Mouse (Mus musculus): ENCODE data around the gene Polr3e.
"Not testable (repeated sequence)": the region's sequence is repeated elsewhere in the genome, so short reads cannot be mapped to it uniquely, and the experiment has no call there.

DNA sequence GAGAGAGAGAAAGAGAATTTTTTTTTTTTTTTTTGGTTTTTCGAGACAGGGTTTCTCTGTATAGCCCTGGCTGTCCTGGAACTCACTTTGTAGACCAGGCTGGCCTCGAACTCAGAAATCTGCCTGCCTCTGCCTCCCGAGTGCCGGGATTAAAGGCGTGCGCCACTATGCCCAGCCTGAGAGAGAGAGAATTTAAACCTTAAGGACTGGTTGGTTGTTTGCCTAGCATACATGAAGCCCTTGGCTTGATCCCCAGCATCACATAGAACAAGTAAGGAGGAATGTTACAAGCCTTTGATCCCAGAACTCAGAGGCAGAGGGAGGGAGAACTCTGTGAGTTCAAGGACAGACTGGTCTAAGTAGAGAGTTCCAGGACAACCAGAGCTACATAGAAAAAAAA lies 6.3 kb upstream of the Polr3e start:
- not testable (repeated sequence) for TF ChIP-seq EP300 (IDR thresholded peaks at IDR 0.05; ENCODE audit: insufficient read depth, low read depth, low read length); CTCF (IDR thresholded peaks at IDR 0.05); POLR2A (IDR thresholded peaks at IDR 0.05; ENCODE audit: insufficient read depth, low read depth, low read length)
